Mouse (Mus musculus) liver, embryonic 14.5 days (tissue): ENCODE results near the gene Fbxw21. TPM values are rescaled to one million over a fixed set of nuclear protein-coding genes. Genes with fewer than 3 reads are reported as not detected.

Source experiments
- ATAC-seq: fragments of 200-750 bp; cut with Nextera tagmentation; 2 replicates; pipeline ENCODE4 v1.8.0; 2017; ENCODE audit warnings: moderate number of reproducible peaks, mild to moderate bottlenecking, moderate library complexity; ENCODE audit not compliant: insufficient read depth
- DNase-seq, 3 experiments: peaks; one replicate each; pipeline ENCODE4 v3.0.0-alpha.2; 2012 to 2013; ENCODE audit warnings: low read depth in 3 of 3, low spot score in 3 of 3
- H3K27ac ChIP-seq: fragments of 300-500 bp; sonication (generic); 2 replicates; pipeline ENCODE4 v1.5.1; 2014; ENCODE audit warnings: moderate library complexity, mild to moderate bottlenecking, control low read depth, inconsistent platforms
- H3K27me3 ChIP-seq: fragments of 300-500 bp; sonication (generic); 2 replicates; pipeline ENCODE4 v1.6.1; 2014; ENCODE audit warnings: mild to moderate bottlenecking, low read length, moderate library complexity; ENCODE audit not compliant: control insufficient read depth, insufficient read depth
- H3K36me3 ChIP-seq: fragments of 300-500 bp; sonication (generic); replicated peaks from 2 replicates; pipeline ENCODE4 v1.6.1; 2014; ENCODE audit warnings: low read depth; ENCODE audit not compliant: control insufficient read depth, insufficient read depth
- H3K4me1 ChIP-seq, 2 experiments: fragments of 200-500 bp in 1 of 2; fragments of 300-500 bp in 1 of 2; sonication (generic) in 1 of 2; replicated peaks; 2 replicates each; pipeline ENCODE4 v1.6.1; 2012 to 2014; ENCODE audit warnings: antibody characterized with exemption in 1 of 2, inconsistent platforms in 1 of 2, low read length in 1 of 2; ENCODE audit not compliant: control insufficient read depth in 2 of 2, insufficient read depth in 2 of 2
- H3K4me2 ChIP-seq: fragments of 300-500 bp; sonication (generic); 2 replicates; pipeline ENCODE4 v1.6.1; 2014; ENCODE audit warnings: low read depth, mild to moderate bottlenecking, control low read depth, moderate library complexity
- H3K4me3 ChIP-seq, 2 experiments: fragments of 200-500 bp in 1 of 2; fragments of 300-500 bp in 1 of 2; sonication (generic) in 1 of 2; 2 replicates each; pipeline ENCODE4 v1.5.1; 2012 to 2014; ENCODE audit warnings: low read depth in 2 of 2, low read length in 2 of 2, mild to moderate bottlenecking in 2 of 2, control low read depth in 1 of 2, inconsistent platforms in 1 of 2, moderate library complexity in 1 of 2; ENCODE audit not compliant: insufficient read depth in 1 of 2
- H3K9ac ChIP-seq: fragments of 300-500 bp; sonication (generic); replicated peaks from 2 replicates; pipeline ENCODE4 v1.6.1; 2014; ENCODE audit warnings: mild to moderate bottlenecking, control low read depth, moderate library complexity
- H3K9me3 ChIP-seq: fragments of 300-500 bp; sonication (generic); 2 replicates; pipeline ENCODE4 v1.6.1; 2016; ENCODE audit warnings: low read length, mixed read lengths; ENCODE audit not compliant: control insufficient read depth
- CTCF ChIP-seq: IDR thresholded peaks from 2 replicates; pipeline ENCODE4 v1.5.1; 2016; ENCODE audit warnings: antibody characterized with exemption, low read depth, control low read depth
- EP300 ChIP-seq: IDR thresholded peaks from 2 replicates; pipeline ENCODE4 v1.6.1; 2016; ENCODE audit warnings: antibody characterized with exemption, low read depth
- WGBS: fragments of 180-500 bp; shearing (Covaris S2); extraction: QIAGEN DNeasy Blood & Tissue Kit; methylation state at CpG from one replicate; pipeline ENCODE4 v1.1.7; 2014; ENCODE audit not compliant: insufficient replicate concordance; 5-methylcytosine and 5-hydroxymethylcytosine counted together
- polyA plus RNA-seq, 2 experiments: library from polyadenylated mRNA; depleted of rRNA in 1 of 2; stranded (reverse) in 1 of 2; unstranded in 1 of 2; fragments of >200 nt; fragmentation: Nextera tagmentation in 1 of 2; extraction: Ambion mirVana in 1 of 2; gene quantifications; 2 replicates each; pipeline versions ENCODE4 v1.2.1 to v1.2.3; 2012 to 2014

Fbxw21 gene
- polyA plus RNA-seq, 2 experiments, result not detected

GRCm38 (mm10) chr9:109122553-109123085, 39.2 kb downstream of the Fbxw21 start:
- H3K27me3 ChIP-seq, result no peaks in the 10 kb centered on the region
- no peak overlapping the region for H3K27ac ChIP-seq
- H3K4me3 ChIP-seq, result no peak overlapping the region
- no peak overlapping the region for H3K9ac ChIP-seq
- H3K4me1 ChIP-seq, result no peaks in the 10 kb centered on the region; a peak in 1 of 4 replicates
- H3K9me3 ChIP-seq, result no peaks in the 10 kb centered on the region
- no peak overlapping the region for H3K4me2 ChIP-seq
- TF ChIP-seq CTCF (peak; percentile 55; the same call in 1 of the 2 replicates), EP300 (no peak)
- ATAC-seq (no peak), DNase-seq (no peak)
- no peaks in the 10 kb centered on the region for H3K36me3 ChIP-seq
- WGBS, result 43% methylated on average over 2 of the region's 2 CpGs

- 67% methylated on average over 6 of the region's 6 CpGs for WGBS
- no peak for ATAC-seq
- H3K4me3 ChIP-seq, result no peak overlapping the region
- H3K9ac ChIP-seq, result no peak overlapping the region
- H3K4me1 ChIP-seq, result no peaks in the 10 kb centered on the region; a peak in 1 of 4 replicates
- TF ChIP-seq CTCF (no peak), EP300 (no peak)
- no peak for DNase-seq
- H3K27ac ChIP-seq, result no peak overlapping the region
- H3K9me3 ChIP-seq, result no peaks in the 10 kb centered on the region
- no peaks in the 10 kb centered on the region for H3K36me3 ChIP-seq
- H3K4me2 ChIP-seq, result no peak overlapping the region
- H3K27me3 ChIP-seq, result no peaks in the 10 kb centered on the region
Measured at GRCm38 (mm10) chr9:109120956-109121355, 40.9 kb downstream of the Fbxw21 start.

GRCm38 (mm10) chr9:109119571-109119970, 42.3 kb downstream of the Fbxw21 start:
- Histone ChIP-seq H3K4me2 (no peak overlapping the region), H3K9ac (no peak overlapping the region), H3K27ac (no peak overlapping the region), H3K4me3 (no peak overlapping the region), H3K27me3 (no peaks in the 10 kb centered on the region), H3K4me1 (no peaks in the 10 kb centered on the region), H3K9me3 (no peaks in the 10 kb centered on the region), H3K36me3 (no peaks in the 10 kb centered on the region)
- TF ChIP-seq CTCF (no peak), EP300 (no peak)
- WGBS, result 71% methylated on average over 9 of the region's 9 CpGs
- DNase-seq, result no peak
- ATAC-seq, result no peak

GRCm38 (mm10) chr9:109118106-109118505, 43.7 kb downstream of the Fbxw21 start:
- Histone ChIP-seq H3K4me1 (no peaks in the 10 kb centered on the region), H3K4me2 (no peak overlapping the region), H3K9ac (no peak overlapping the region), H3K9me3 (no peaks in the 10 kb centered on the region), H3K4me3 (no peak overlapping the region), H3K27me3 (no peaks in the 10 kb centered on the region), H3K36me3 (no peaks in the 10 kb centered on the region), H3K27ac (no peak overlapping the region)
- WGBS, result 45% methylated on average over 4 of the region's 4 CpGs
- ATAC-seq (no peak), DNase-seq (no peak)
- TF ChIP-seq CTCF (no peak), EP300 (no peak)

GRCm38 (mm10) chr9:109116205-109116604, 45.6 kb downstream of the Fbxw21 start:
- Histone ChIP-seq H3K4me2 (no peak overlapping the region), H3K9ac (no peak overlapping the region), H3K27ac (no peak overlapping the region), H3K9me3 (no peaks in the 10 kb centered on the region), H3K27me3 (no peaks in the 10 kb centered on the region), H3K4me1 (no peaks in the 10 kb centered on the region), H3K36me3 (no peaks in the 10 kb centered on the region; the same call in 1 of the 2 replicates), H3K4me3 (no peak overlapping the region)
- ATAC-seq, result no peak
- WGBS, result 73% methylated on average over 10 of the region's 10 CpGs
- TF ChIP-seq CTCF, result no peak
- no peak for TF ChIP-seq EP300
- DNase-seq, result no peak
